Mouse (Mus musculus) liver, embryonic 14.5 days (tissue): ENCODE data around the gene Tmem184a. TPM values are rescaled to one million over a fixed set of nuclear protein-coding genes. Genes with fewer than 3 reads are reported as not detected.

ENCODE experiments used
- ATAC-seq: fragments of 200-750 bp; cut with Nextera tagmentation; 2 replicates; pipeline ENCODE4 v1.8.0; 2017; ENCODE audit warnings: moderate number of reproducible peaks, mild to moderate bottlenecking, moderate library complexity; ENCODE audit not compliant: insufficient read depth
- DNase-seq, 3 experiments: peaks; one replicate each; pipeline ENCODE4 v3.0.0-alpha.2; 2012 to 2013; ENCODE audit warnings: low read depth in 3 of 3, low spot score in 3 of 3
- H3K27ac ChIP-seq: fragments of 300-500 bp; sonication (generic); 2 replicates; pipeline ENCODE4 v1.5.1; 2014; ENCODE audit warnings: moderate library complexity, mild to moderate bottlenecking, control low read depth, inconsistent platforms
- H3K27me3 ChIP-seq: fragments of 300-500 bp; sonication (generic); 2 replicates; pipeline ENCODE4 v1.6.1; 2014; ENCODE audit warnings: mild to moderate bottlenecking, low read length, moderate library complexity; ENCODE audit not compliant: control insufficient read depth, insufficient read depth
- H3K36me3 ChIP-seq: fragments of 300-500 bp; sonication (generic); replicated peaks from 2 replicates; pipeline ENCODE4 v1.6.1; 2014; ENCODE audit warnings: low read depth; ENCODE audit not compliant: control insufficient read depth, insufficient read depth
- H3K4me1 ChIP-seq, 2 experiments: fragments of 200-500 bp in 1 of 2; fragments of 300-500 bp in 1 of 2; sonication (generic) in 1 of 2; replicated peaks; 2 replicates each; pipeline ENCODE4 v1.6.1; 2012 to 2014; ENCODE audit warnings: antibody characterized with exemption in 1 of 2, inconsistent platforms in 1 of 2, low read length in 1 of 2; ENCODE audit not compliant: control insufficient read depth in 2 of 2, insufficient read depth in 2 of 2
- H3K4me2 ChIP-seq: fragments of 300-500 bp; sonication (generic); 2 replicates; pipeline ENCODE4 v1.6.1; 2014; ENCODE audit warnings: low read depth, mild to moderate bottlenecking, control low read depth, moderate library complexity
- H3K4me3 ChIP-seq, 2 experiments: fragments of 200-500 bp in 1 of 2; fragments of 300-500 bp in 1 of 2; sonication (generic) in 1 of 2; 2 replicates each; pipeline ENCODE4 v1.5.1; 2012 to 2014; ENCODE audit warnings: low read depth in 2 of 2, low read length in 2 of 2, mild to moderate bottlenecking in 2 of 2, control low read depth in 1 of 2, inconsistent platforms in 1 of 2, moderate library complexity in 1 of 2; ENCODE audit not compliant: insufficient read depth in 1 of 2
- H3K9ac ChIP-seq: fragments of 300-500 bp; sonication (generic); replicated peaks from 2 replicates; pipeline ENCODE4 v1.6.1; 2014; ENCODE audit warnings: mild to moderate bottlenecking, control low read depth, moderate library complexity
- H3K9me3 ChIP-seq: fragments of 300-500 bp; sonication (generic); 2 replicates; pipeline ENCODE4 v1.6.1; 2016; ENCODE audit warnings: low read length, mixed read lengths; ENCODE audit not compliant: control insufficient read depth
- CTCF ChIP-seq: IDR thresholded peaks from 2 replicates; pipeline ENCODE4 v1.5.1; 2016; ENCODE audit warnings: antibody characterized with exemption, low read depth, control low read depth
- EP300 ChIP-seq: IDR thresholded peaks from 2 replicates; pipeline ENCODE4 v1.6.1; 2016; ENCODE audit warnings: antibody characterized with exemption, low read depth
- WGBS: fragments of 180-500 bp; shearing (Covaris S2); extraction: QIAGEN DNeasy Blood & Tissue Kit; methylation state at CpG from one replicate; pipeline ENCODE4 v1.1.7; 2014; ENCODE audit not compliant: insufficient replicate concordance; 5-methylcytosine and 5-hydroxymethylcytosine counted together
- polyA plus RNA-seq, 2 experiments: library from polyadenylated mRNA; depleted of rRNA in 1 of 2; stranded (reverse) in 1 of 2; unstranded in 1 of 2; fragments of >200 nt; fragmentation: Nextera tagmentation in 1 of 2; extraction: Ambion mirVana in 1 of 2; gene quantifications; 2 replicates each; pipeline versions ENCODE4 v1.2.1 to v1.2.3; 2012 to 2014

The Tmem184a gene
- polyA plus RNA-seq, 2 experiments = 0.75 to 1.2 TPM

GRCm38 (mm10) chr5:139827593-139827992, 7.9 kb upstream of the Tmem184a start:
- H3K4me2 ChIP-seq = no peak overlapping the region
- no peak for ATAC-seq
- H3K4me1 ChIP-seq = peaks cover 0 to 13% of the 10 kb centered on the region in 2 experiments; a peak in 3 of 4 replicates
- TF ChIP-seq CTCF (peak; percentile 56), EP300 (no peak)
- 82% methylated on average over 1 of the region's 1 CpGs for WGBS
- no peaks in the 10 kb centered on the region for H3K27me3 ChIP-seq
- no peak overlapping the region for H3K9ac ChIP-seq
- H3K9me3 ChIP-seq = no peaks in the 10 kb centered on the region
- peaks cover 11% of the 10 kb centered on the region for H3K36me3 ChIP-seq
- no peak overlapping the region for H3K4me3 ChIP-seq
- no peak for DNase-seq
- no peak overlapping the region for H3K27ac ChIP-seq

- Histone ChIP-seq H3K4me2 (peak within 1 kb of the TSS; percentile 88), H3K4me1 (peaks cover 0 to 16% of the 10 kb centered on the region in 2 experiments; a peak in 3 of 4 replicates), H3K9me3 (no peaks in the 10 kb centered on the region), H3K9ac (peak within 1 kb of the TSS; percentile 82), H3K36me3 (peaks cover 14% of the 10 kb centered on the region), H3K27me3 (no peaks in the 10 kb centered on the region), H3K27ac (peak within 1 kb of the TSS; percentile 66), H3K4me3 (peak within 1 kb of the TSS; percentile 91 to 94)
- WGBS = under 1% methylated on average over 43 of the region's 43 CpGs
- TF ChIP-seq EP300 = no peak
- TF ChIP-seq CTCF = peak; percentile 13; the same call in 1 of the 2 replicates
- peak; percentile 74 for DNase-seq
- ATAC-seq = peak; percentile 84
Measured at GRCm38 (mm10) chr5:139826357-139827055, 6.8 kb upstream of the Tmem184a start, which contains the start of the genes Gm26938 and Psmg3. Gene Gm26938 (minus strand): TSS chr5:139826407. Gene Psmg3 (minus strand): TSS chr5:139826885.

- Histone ChIP-seq H3K9ac (peak overlapping the region; percentile 82), H3K36me3 (peaks cover 14% of the 10 kb centered on the region), H3K27ac (no peak overlapping the region), H3K9me3 (no peaks in the 10 kb centered on the region), H3K4me3 (peak overlapping the region; percentile 91 to 94), H3K4me1 (peaks cover 0 to 16% of the 10 kb centered on the region in 2 experiments; a peak in 3 of 4 replicates), H3K27me3 (no peaks in the 10 kb centered on the region), H3K4me2 (peak overlapping the region; percentile 88)
- DNase-seq (no peak), ATAC-seq (no peak)
- 26% methylated on average over 11 of the region's 11 CpGs for WGBS
- no peak for TF ChIP-seq EP300
- no peak for TF ChIP-seq CTCF
Measured at GRCm38 (mm10) chr5:139825947-139826346, 6.2 kb upstream of the Tmem184a start.

- Histone ChIP-seq H3K27me3 (no peaks in the 10 kb centered on the region), H3K27ac (no peak overlapping the region), H3K9ac (no peak overlapping the region), H3K4me1 (peaks cover 0 to 14% of the 10 kb centered on the region in 2 experiments; a peak in 3 of 4 replicates), H3K36me3 (peaks cover 14% of the 10 kb centered on the region), H3K4me3 (no peak overlapping the region), H3K9me3 (no peaks in the 10 kb centered on the region), H3K4me2 (peak overlapping the region; percentile 14; the same call in 1 of the 2 replicates)
- DNase-seq = no peak
- no peak for TF ChIP-seq CTCF
- TF ChIP-seq EP300 = no peak
- WGBS = 85% methylated on average over 10 of the region's 10 CpGs
- no peak for ATAC-seq
Measured at GRCm38 (mm10) chr5:139824531-139824930, 4.8 kb upstream of the Tmem184a start.
